Mouse (Mus musculus): Measurements from ENCODE around the gene Eps8l3.

- TF ChIP-seq CTCF (IDR thresholded peaks at IDR 0.05; ENCODE audit: insufficient read depth, low read length) (no peak), POLR2A (IDR thresholded peaks at IDR 0.05; ENCODE audit: borderline replicate concordance, extremely low read depth, low read depth, low read length) (no peak)
Observed at GRCm38 (mm10) chr3:107931134-107931533, 54.1 kb downstream of the Eps8l3 start.
